Mouse (Mus musculus): ENCODE data around the gene Paqr7. TPM values are rescaled to one million over a fixed set of nuclear protein-coding genes. Genes with fewer than 3 reads are reported as not detected.

Gene Paqr7
- polyA plus RNA-seq, 1 experiment, result not detected

- WGBS, result under 1% methylated on average over 71 of the region's 71 CpGs
Measured at GRCm38 (mm10) chr4:134534932-134535786, 38.7 kb downstream of the Paqr7 start, which contains the start of gene Mtfr1l. Mtfr1l (minus strand) TSS chr4:134535387.

DNA sequence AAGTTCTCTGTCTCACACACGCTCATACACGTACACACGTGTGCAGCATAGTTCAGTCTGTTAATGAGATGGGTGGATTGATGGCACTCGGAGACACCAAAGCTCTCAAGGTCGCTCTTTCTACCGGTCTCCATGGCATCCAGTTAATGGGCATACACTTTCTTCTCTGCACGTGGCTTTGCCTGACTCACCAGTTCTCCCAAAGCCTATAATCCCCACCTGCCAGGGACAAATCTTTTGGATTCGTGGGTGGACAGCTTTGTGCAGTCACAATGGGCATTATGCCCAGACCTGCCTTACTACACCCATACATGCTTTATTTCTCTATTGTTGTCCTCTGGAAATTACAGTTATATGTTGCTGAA, 39.3 kb downstream of the Paqr7 start:
- TF ChIP-seq POLR2A (IDR thresholded peaks at IDR 0.05; ENCODE audit: insufficient read depth, low read depth, low read length), result no peak
- no peak for TF ChIP-seq CTCF (IDR thresholded peaks at IDR 0.05; ENCODE audit: insufficient read depth, low read depth, low read length)
- peak overlapping the region; percentile 86 for H3K27ac ChIP-seq (ENCODE audit: insufficient read depth, low read depth, low read length)
- peaks cover 16% of the 10 kb centered on the region for H3K4me1 ChIP-seq (ENCODE audit: control insufficient read depth, insufficient read depth, low read length)
- H3K4me3 ChIP-seq (ENCODE audit: insufficient read depth, low read depth, low read length), result peak overlapping the region; percentile 77
- under 1% methylated on average over 8 of the region's 8 CpGs for WGBS

More at GRCm38 (mm10) chr4:134534932-134535786, 38.7 kb downstream of the Paqr7 start, which contains the start of gene Mtfr1l:
- peaks cover 16% of the 10 kb centered on the region for H3K4me1 ChIP-seq (ENCODE audit: control insufficient read depth, insufficient read depth, low read length)
- peak within 1 kb of the TSS; percentile 77 for H3K4me3 ChIP-seq (ENCODE audit: insufficient read depth, low read depth, low read length)
- peak within 1 kb of the TSS; percentile 86 for H3K27ac ChIP-seq (ENCODE audit: insufficient read depth, low read depth, low read length)
- no peak for TF ChIP-seq CTCF (IDR thresholded peaks at IDR 0.05; ENCODE audit: insufficient read depth, low read depth, low read length)
- TF ChIP-seq POLR2A (IDR thresholded peaks at IDR 0.05; ENCODE audit: insufficient read depth, low read depth, low read length), result peak; percentile 65; the same call in 1 of the 2 replicates

- no peak overlapping the region for H3K4me3 ChIP-seq (ENCODE audit: insufficient read depth, low read depth, low read length)
- WGBS, result 44% methylated on average over 10 of the region's 10 CpGs
- peaks cover 15% of the 10 kb centered on the region for H3K4me1 ChIP-seq (ENCODE audit: control insufficient read depth, insufficient read depth, low read length)
- no peak overlapping the region for H3K27ac ChIP-seq (ENCODE audit: insufficient read depth, low read depth, low read length)
- TF ChIP-seq POLR2A (IDR thresholded peaks at IDR 0.05; ENCODE audit: insufficient read depth, low read depth, low read length) (no peak), CTCF (IDR thresholded peaks at IDR 0.05; ENCODE audit: insufficient read depth, low read depth, low read length) (no peak)
Measured at GRCm38 (mm10) chr4:134538997-134539580, 42.6 kb downstream of the Paqr7 start.

DNA sequence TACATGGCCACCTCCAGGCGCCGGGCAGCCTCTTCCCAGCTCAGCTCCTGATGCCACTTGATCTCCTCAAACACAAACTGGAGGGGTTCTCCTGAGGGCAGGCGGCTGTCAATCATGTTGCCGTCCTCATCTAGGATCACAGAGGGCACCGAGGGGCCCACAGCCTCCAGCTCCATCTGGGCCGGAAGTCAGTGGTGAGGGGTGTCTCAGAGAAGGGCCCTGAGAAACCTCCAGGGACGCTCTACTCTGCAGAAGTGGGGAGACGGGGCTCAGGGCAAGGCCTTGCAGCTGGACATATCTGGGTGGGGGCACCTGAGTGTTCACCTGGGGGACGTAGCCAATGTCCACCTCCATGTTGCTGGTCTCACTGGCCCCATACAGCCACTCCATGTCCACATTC, 46.2 kb downstream of the Paqr7 start:
- H3K27ac ChIP-seq (ENCODE audit: insufficient read depth, low read depth, low read length), result no peak overlapping the region
- TF ChIP-seq POLR2A (IDR thresholded peaks at IDR 0.05; ENCODE audit: insufficient read depth, low read depth, low read length) (no peak), CTCF (IDR thresholded peaks at IDR 0.05; ENCODE audit: insufficient read depth, low read depth, low read length) (no peak)
- H3K4me3 ChIP-seq (ENCODE audit: insufficient read depth, low read depth, low read length), result no peak overlapping the region
- peaks cover 25% of the 10 kb centered on the region for H3K4me1 ChIP-seq (ENCODE audit: control insufficient read depth, insufficient read depth, low read length)
- WGBS, result 94% methylated on average over 9 of the region's 9 CpGs

GRCm38 (mm10) chr4:134543261-134543660, 46.8 kb downstream of the Paqr7 start:
- H3K4me3 ChIP-seq (ENCODE audit: insufficient read depth, low read depth, low read length), result no peak overlapping the region
- TF ChIP-seq CTCF (IDR thresholded peaks at IDR 0.05; ENCODE audit: insufficient read depth, low read depth, low read length) (peak; percentile 91), POLR2A (IDR thresholded peaks at IDR 0.05; ENCODE audit: insufficient read depth, low read depth, low read length) (no peak)
- H3K27ac ChIP-seq (ENCODE audit: insufficient read depth, low read depth, low read length), result no peak overlapping the region
- 3% methylated on average over 5 of the region's 5 CpGs for WGBS
- H3K4me1 ChIP-seq (ENCODE audit: control insufficient read depth, insufficient read depth, low read length), result peaks cover 30% of the 10 kb centered on the region

GRCm38 (mm10) chr4:134546814-134547705, 50.6 kb downstream of the Paqr7 start:
- H3K4me3 ChIP-seq (ENCODE audit: insufficient read depth, low read depth, low read length), result no peak overlapping the region
- 67% methylated on average over 9 of the region's 9 CpGs for WGBS
- TF ChIP-seq POLR2A (IDR thresholded peaks at IDR 0.05; ENCODE audit: insufficient read depth, low read depth, low read length), result no peak
- TF ChIP-seq CTCF (IDR thresholded peaks at IDR 0.05; ENCODE audit: insufficient read depth, low read depth, low read length), result no peak
- no peak overlapping the region for H3K27ac ChIP-seq (ENCODE audit: insufficient read depth, low read depth, low read length)
- H3K4me1 ChIP-seq (ENCODE audit: control insufficient read depth, insufficient read depth, low read length), result peaks cover 36% of the 10 kb centered on the region

DNA sequence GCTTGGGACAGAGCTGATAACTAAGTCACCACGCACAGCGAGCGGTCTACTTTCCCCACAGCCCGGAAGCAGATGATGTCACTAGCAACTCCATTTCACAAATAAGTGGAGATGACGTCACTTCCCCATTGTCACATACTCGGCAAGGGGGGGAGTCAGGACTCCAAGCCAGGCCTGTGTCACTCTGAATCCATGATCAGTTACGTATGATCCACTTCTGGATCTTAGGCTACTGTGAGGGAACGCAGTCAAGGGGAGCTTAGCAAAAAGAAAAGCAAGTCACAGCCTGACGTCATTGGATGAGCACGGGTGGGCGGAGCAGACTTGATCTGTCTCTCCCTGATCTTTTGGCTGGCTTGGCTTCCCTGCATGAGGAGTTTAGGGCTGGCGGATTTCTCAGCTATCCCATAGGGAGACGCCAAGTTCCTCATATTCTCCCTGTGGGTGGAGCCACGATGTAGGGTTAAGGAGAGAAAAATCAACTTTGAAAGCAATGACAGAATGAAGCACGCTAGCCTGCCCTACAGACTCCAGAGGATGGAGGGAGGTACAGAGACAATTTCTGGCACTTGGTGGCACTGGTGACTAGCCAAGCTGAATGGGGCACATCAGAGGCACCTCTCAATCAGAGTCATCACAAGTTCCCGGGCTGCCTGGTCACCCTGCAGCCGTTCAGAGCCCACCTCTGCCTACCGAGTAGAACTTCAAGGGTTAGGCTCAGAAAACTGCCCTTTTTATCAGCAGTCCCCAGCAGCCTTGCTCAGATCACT, 51.9 kb downstream of the Paqr7 start:
- no peak overlapping the region for H3K4me3 ChIP-seq (ENCODE audit: insufficient read depth, low read depth, low read length)
- 56% methylated on average over 18 of the region's 18 CpGs for WGBS
- no peak for TF ChIP-seq POLR2A (IDR thresholded peaks at IDR 0.05; ENCODE audit: insufficient read depth, low read depth, low read length)
- TF ChIP-seq CTCF (IDR thresholded peaks at IDR 0.05; ENCODE audit: insufficient read depth, low read depth, low read length), result no peak
- no peak overlapping the region for H3K27ac ChIP-seq (ENCODE audit: insufficient read depth, low read depth, low read length)
- H3K4me1 ChIP-seq (ENCODE audit: control insufficient read depth, insufficient read depth, low read length), result peaks cover 34% of the 10 kb centered on the region

DNA sequence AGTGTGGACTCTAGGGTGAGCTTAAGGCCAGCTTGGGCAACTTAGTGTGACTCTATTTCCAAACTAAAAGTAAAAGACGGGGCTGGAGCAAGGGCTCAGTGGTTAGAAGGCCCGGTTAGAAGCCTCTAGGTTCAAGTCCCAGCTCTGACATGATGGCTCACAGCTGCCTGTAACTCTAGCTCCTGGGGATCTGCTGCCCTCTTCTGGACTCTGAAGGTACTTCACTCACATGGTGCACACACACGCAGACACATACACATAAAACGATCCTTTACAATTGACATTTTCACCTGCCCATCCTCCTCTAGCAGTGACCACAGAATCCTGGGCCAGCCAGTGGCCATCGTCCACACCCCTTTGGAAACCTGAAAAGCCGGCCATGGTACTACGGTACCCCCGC, 53.4 kb downstream of the Paqr7 start:
- no peak for TF ChIP-seq CTCF (IDR thresholded peaks at IDR 0.05; ENCODE audit: insufficient read depth, low read depth, low read length)
- no peak for TF ChIP-seq POLR2A (IDR thresholded peaks at IDR 0.05; ENCODE audit: insufficient read depth, low read depth, low read length)
- Histone ChIP-seq H3K4me1 (ENCODE audit: control insufficient read depth, insufficient read depth, low read length) (peaks cover 34% of the 10 kb centered on the region), H3K27ac (ENCODE audit: insufficient read depth, low read depth, low read length) (no peak overlapping the region), H3K4me3 (ENCODE audit: insufficient read depth, low read depth, low read length) (no peak overlapping the region)
- WGBS, result 98% methylated on average over 8 of the region's 8 CpGs
